Mouse (Mus musculus) small intestine, adult 2 months (tissue): ENCODE data around the gene Tbc1d5.

Experiments
- CTCF ChIP-seq: fragments of 200-500 bp; IDR thresholded peaks from 2 replicates; pipeline ENCODE4 v1.5.1; 2012; ENCODE audit warnings: low read depth, mild to moderate bottlenecking, control low read depth, inconsistent platforms, low read length, moderate library complexity, mixed read lengths; ENCODE audit not compliant: insufficient replicate concordance, insufficient read length; ENCODE audit errors: extremely low read depth
- POLR2A ChIP-seq: fragments of 200-500 bp; IDR thresholded peaks from 2 replicates; pipeline ENCODE4 v1.6.1; 2012; ENCODE audit warnings: low read depth, mild to moderate bottlenecking, control low read depth, inconsistent platforms, low read length, moderate library complexity

GRCm38 (mm10) chr17:50750874-50751273, 428.3 kb downstream of the Tbc1d5 start:
- TF ChIP-seq CTCF (no peak), POLR2A (no peak)
